Mouse (Mus musculus) CH12.LX (cell line): ENCODE results near the gene Kat8. TPM values are rescaled to one million over a fixed set of nuclear protein-coding genes. Genes with fewer than 3 reads are reported as not detected.
A peak's percentile ranks its signal among the peaks of the same experiment; 100 is the strongest.

Experiments
- DNase-seq: peaks from one replicate; pipeline ENCODE4 v3.0.0-alpha.2; 2013; ENCODE audit errors: extremely low read depth
- H3K27ac ChIP-seq: 2 replicates; pipeline ENCODE4 v1.5.1; 2012; ENCODE audit warnings: low read depth, mild to moderate bottlenecking, control low read depth, moderate library complexity; ENCODE audit not compliant: insufficient read depth
- H3K27me3 ChIP-seq: replicated peaks from 2 replicates; pipeline ENCODE3; 2012; ENCODE audit warnings: inconsistent platforms
- H3K36me3 ChIP-seq, 2 experiments: replicated peaks in 1 of 2; 2 replicates each; pipeline versions ENCODE3 to v1.6.1; 2012; ENCODE audit warnings: inconsistent platforms in 1 of 2, low read length in 1 of 2, mild to moderate bottlenecking in 1 of 2, mixed read lengths in 1 of 2, moderate library complexity in 1 of 2; ENCODE audit not compliant: control insufficient read depth in 1 of 2, insufficient read depth in 1 of 2
- H3K4me1 ChIP-seq, 2 experiments: 2 replicates each; pipeline ENCODE4 v1.6.1; 2012; ENCODE audit warnings: inconsistent platforms in 1 of 2, moderate library complexity in 1 of 2; ENCODE audit not compliant: insufficient read depth in 2 of 2, control insufficient read depth in 1 of 2
- H3K4me2 ChIP-seq: 2 replicates; pipeline ENCODE4 v1.6.1; 2012; ENCODE audit warnings: low read depth, mild to moderate bottlenecking, control low read depth; ENCODE audit not compliant: poor library complexity, insufficient read depth, severe bottlenecking
- H3K4me3 ChIP-seq, 3 experiments: fragments of 150-350 bp in 1 of 3; sonication (generic) in 1 of 3; replicated peaks in 1 of 3; 2 replicates each; pipeline versions ENCODE3 to v1.5.1; 2011 to 2012; ENCODE audit warnings: low read depth in 2 of 3, low read length in 2 of 3, mild to moderate bottlenecking in 2 of 3, moderate library complexity in 2 of 3, control low read depth in 1 of 3, improper control_type of control experiment in 1 of 3, inconsistent platforms in 1 of 3, mixed read lengths in 1 of 3; ENCODE audit not compliant: poor library complexity in 1 of 3
- H3K79me2 ChIP-seq: replicated peaks from 2 replicates; pipeline ENCODE4 v1.6.1; 2012; ENCODE audit warnings: mild to moderate bottlenecking, moderate library complexity; ENCODE audit not compliant: control insufficient read depth, poor library complexity, insufficient read depth, severe bottlenecking; ENCODE audit errors: extremely low read depth
- H3K9ac ChIP-seq: 2 replicates; pipeline ENCODE4 v1.6.1; 2012; ENCODE audit warnings: low read depth, mild to moderate bottlenecking, control low read depth, moderate library complexity; ENCODE audit not compliant: insufficient read depth
- H3K9me3 ChIP-seq: replicated peaks from 2 replicates; pipeline ENCODE3; 2012; ENCODE audit warnings: low read length, inconsistent platforms, mixed read lengths
- BHLHE40 ChIP-seq: IDR thresholded peaks from 2 replicates; pipeline ENCODE4 v1.6.1; 2011; ENCODE audit warnings: mild to moderate bottlenecking, low read depth, low read length, improper control_type of control experiment
- CHD1 ChIP-seq: IDR thresholded peaks from 2 replicates; pipeline ENCODE4 v1.6.1; 2012; ENCODE audit warnings: low read depth, low read length, improper control_type of control experiment, inconsistent platforms
- CHD2 ChIP-seq: IDR thresholded peaks from 2 replicates; pipeline ENCODE4 v1.6.1; 2011; ENCODE audit warnings: low read length, improper control_type of control experiment
- CTCF ChIP-seq, 2 experiments: IDR thresholded peaks in 1 of 2; conservative IDR thresholded peaks in 1 of 2; 2 replicates each; pipeline ENCODE4 v1.5.1; 2011 to 2012; ENCODE audit warnings: low read depth in 2 of 2, low read length in 2 of 2, improper control_type of control experiment in 1 of 2, inconsistent platforms in 1 of 2, mild to moderate bottlenecking in 1 of 2, moderate library complexity in 1 of 2
- E2F4 ChIP-seq: IDR thresholded peaks from 2 replicates; pipeline ENCODE4 v1.6.1; 2011; ENCODE audit warnings: low read depth, low read length, improper control_type of control experiment; ENCODE audit not compliant: insufficient replicate concordance
- ELF1 ChIP-seq: IDR thresholded peaks from 2 replicates; pipeline ENCODE4 v1.6.1; 2014; ENCODE audit warnings: low read depth, mild to moderate bottlenecking, inconsistent platforms, low read length, improper control_type of control experiment
- EP300 ChIP-seq: IDR thresholded peaks from 2 replicates; pipeline ENCODE4 v1.6.1; 2011; ENCODE audit warnings: low read length, improper control_type of control experiment
- GABPA ChIP-seq: IDR thresholded peaks from 2 replicates; pipeline ENCODE4 v1.6.1; 2012; ENCODE audit warnings: low read depth, low read length, improper control_type of control experiment, inconsistent platforms; ENCODE audit not compliant: insufficient replicate concordance
- HCFC1 ChIP-seq: IDR thresholded peaks from 2 replicates; pipeline ENCODE4 v1.6.1; 2012; ENCODE audit warnings: low read depth, mild to moderate bottlenecking, inconsistent platforms, low read length, improper control_type of control experiment
- IRF4 ChIP-seq: IDR thresholded peaks from 2 replicates; pipeline ENCODE4 v1.6.1; 2014; ENCODE audit warnings: low read depth, mild to moderate bottlenecking, inconsistent platforms, low read length, improper control_type of control experiment
- JUN ChIP-seq: IDR thresholded peaks from 2 replicates; pipeline ENCODE4 v1.6.1; 2011; ENCODE audit warnings: low read depth, mild to moderate bottlenecking, low read length, improper control_type of control experiment, moderate library complexity; ENCODE audit not compliant: insufficient read depth
- JUND ChIP-seq: conservative IDR thresholded peaks from 2 replicates; pipeline ENCODE4 v1.6.1; 2011; ENCODE audit warnings: low read depth, low read length, improper control_type of control experiment
- KAT2A ChIP-seq: IDR thresholded peaks from 2 replicates; pipeline ENCODE4 v1.6.1; 2012; ENCODE audit warnings: low read length, improper control_type of control experiment, inconsistent platforms; ENCODE audit not compliant: insufficient replicate concordance
- MAFK ChIP-seq: IDR thresholded peaks from 2 replicates; pipeline ENCODE4 v1.6.1; 2011; ENCODE audit warnings: low read length, improper control_type of control experiment; ENCODE audit not compliant: insufficient replicate concordance
- MAX ChIP-seq: IDR thresholded peaks from 2 replicates; pipeline ENCODE4 v1.6.1; 2011; ENCODE audit warnings: low read length, improper control_type of control experiment
- MAZ ChIP-seq: IDR thresholded peaks from 2 replicates; pipeline ENCODE4 v1.6.1; 2012; ENCODE audit warnings: low read depth, mild to moderate bottlenecking, inconsistent platforms, low read length, improper control_type of control experiment, moderate library complexity
- MEF2A ChIP-seq: IDR thresholded peaks from 2 replicates; pipeline ENCODE4 v1.6.1; 2014; ENCODE audit warnings: low read depth, mild to moderate bottlenecking, inconsistent platforms, low read length, improper control_type of control experiment, borderline replicate concordance
- MXI1 ChIP-seq: IDR thresholded peaks from 2 replicates; pipeline ENCODE4 v1.6.1; 2011; ENCODE audit warnings: mild to moderate bottlenecking, low read depth, low read length, improper control_type of control experiment
- MYC ChIP-seq: IDR thresholded peaks from 2 replicates; pipeline ENCODE4 v1.6.1; 2011; ENCODE audit warnings: low read depth, mild to moderate bottlenecking, improper control_type of control experiment, low read length
- PAX5 ChIP-seq: IDR thresholded peaks from 2 replicates; pipeline ENCODE4 v1.6.1; 2012; ENCODE audit warnings: low read length, inconsistent platforms, mixed read lengths
- POLR2A ChIP-seq: IDR thresholded peaks from 2 replicates; pipeline ENCODE4 v1.6.1; 2011; ENCODE audit warnings: low read depth, mild to moderate bottlenecking, improper control_type of control experiment, low read length
- RAD21 ChIP-seq: IDR thresholded peaks from 2 replicates; pipeline ENCODE4 v1.6.1; 2011; ENCODE audit warnings: low read depth, mild to moderate bottlenecking, low read length, improper control_type of control experiment, moderate library complexity
- RCOR1 ChIP-seq: conservative IDR thresholded peaks from 2 replicates; pipeline ENCODE4 v1.6.1; 2012; ENCODE audit warnings: low read depth, mild to moderate bottlenecking, inconsistent platforms, low read length, improper control_type of control experiment
- SIN3A ChIP-seq: IDR thresholded peaks from 2 replicates; pipeline ENCODE4 v1.6.1; 2012; ENCODE audit warnings: low read length, improper control_type of control experiment, inconsistent platforms
- SMC3 ChIP-seq: IDR thresholded peaks from 2 replicates; pipeline ENCODE4 v1.6.1; 2011; ENCODE audit warnings: low read depth, low read length, improper control_type of control experiment
- TBP ChIP-seq: conservative IDR thresholded peaks from 2 replicates; pipeline ENCODE4 v1.6.1; 2011; ENCODE audit warnings: low read depth, low read length, improper control_type of control experiment
- USF1 ChIP-seq: IDR thresholded peaks from 2 replicates; pipeline ENCODE4 v1.6.1; 2014; ENCODE audit warnings: low read depth, mild to moderate bottlenecking, inconsistent platforms, low read length, improper control_type of control experiment
- USF2 ChIP-seq: conservative IDR thresholded peaks from 2 replicates; pipeline ENCODE4 v1.6.1; 2011; ENCODE audit warnings: low read depth, low read length, improper control_type of control experiment
- ZC3H11A ChIP-seq: IDR thresholded peaks from 2 replicates; pipeline ENCODE4 v1.6.1; 2012; ENCODE audit warnings: low read depth, mild to moderate bottlenecking, inconsistent platforms, low read length, improper control_type of control experiment
- ZKSCAN1 ChIP-seq: IDR thresholded peaks from 2 replicates; pipeline ENCODE4 v1.6.1; 2012; ENCODE audit warnings: low read depth, inconsistent platforms, low read length, improper control_type of control experiment, borderline replicate concordance
- ZMIZ1 ChIP-seq: IDR thresholded peaks from 2 replicates; pipeline ENCODE4 v1.6.1; 2012; ENCODE audit warnings: low read depth, mild to moderate bottlenecking, inconsistent platforms, low read length, improper control_type of control experiment
- ZNF384 ChIP-seq: IDR thresholded peaks from 2 replicates; pipeline ENCODE4 v1.6.1; 2012; ENCODE audit warnings: low read depth, low read length, improper control_type of control experiment, inconsistent platforms
- dilution Hi-C: fragments of 300-500 bp; cut with MboI; formaldehyde crosslinking; loops from 2 replicates; pipeline ENCODE4 v1.14.3; 2020; ENCODE audit warnings: low sequenced_read_pairs; ENCODE audit not compliant: extremely low pct_unique_long_range_greater_than_20kb, extremely low pct_ligation_motif_present
- in situ Hi-C: fragments of 300-500 bp; cut with MboI; formaldehyde crosslinking; loops from 3 replicates; pipeline ENCODE4 v1.14.3; 2019; ENCODE audit warnings: low sequenced_read_pairs, low pct_ligation_motif_present, low pct_unique_long_range_greater_than_20kb, mixed read lengths
- polyA plus RNA-seq: library from polyadenylated mRNA; unstranded; fragments of >175 nt; gene quantifications from 2 replicates; pipeline ENCODE4 v1.2.1, GENCODE M21; 2012; ENCODE audit warnings: low read depth; ENCODE audit not compliant: insufficient read length
- total RNA-seq, 2 experiments: library from RNA; depleted of rRNA; stranded (reverse); fragments of 300-350 nt in 1 of 2; fragments of >200 nt in 1 of 2; gene quantifications; 2 replicates each; pipeline ENCODE4 v1.2.3; 2012 to 2014

The Kat8 gene
- total and polyA plus RNA-seq, 3 experiments: 18.0 to 30.3 (median 22.9) TPM

DNA sequence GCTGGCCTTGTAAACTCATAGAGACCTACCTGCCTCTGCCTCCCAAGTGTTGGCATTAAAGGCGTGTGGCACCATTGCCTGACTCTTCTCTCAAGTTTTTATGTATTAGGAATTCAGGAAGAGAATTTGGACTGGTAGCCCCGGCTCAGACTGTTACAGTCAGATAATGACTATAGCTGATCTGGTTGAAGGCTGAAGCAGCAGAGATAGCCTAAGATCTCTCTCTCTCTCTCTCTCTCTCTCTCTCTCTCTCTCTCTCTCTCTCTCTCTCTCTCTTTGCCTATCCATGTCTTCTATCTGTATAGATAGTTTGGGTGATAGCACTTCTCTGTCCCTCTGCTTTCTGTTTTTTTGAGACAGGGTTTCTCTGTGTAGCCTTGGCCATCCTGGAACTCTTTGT lies 10.5 kb upstream of the Kat8 start:
- Histone ChIP-seq H3K4me1 (peaks cover 7 to 15% of the 10 kb centered on the region in 2 experiments; a peak in 3 of 4 replicates), H3K36me3 (peaks cover 14 to 18% of the 10 kb centered on the region in 2 experiments), H3K9me3 (no peaks in the 10 kb centered on the region), H3K27ac (no peak overlapping the region), H3K4me2 (no peak overlapping the region), H3K27me3 (no peaks in the 10 kb centered on the region), H3K9ac (no peak overlapping the region), H3K4me3 (no peak overlapping the region), H3K79me2 (no peaks in the 10 kb centered on the region)
- dilution Hi-C loops: no loop called here
- in situ Hi-C loops: no loop called here
- TF ChIP-seq RAD21 (no peak), TBP (no peak), POLR2A (no peak)
- no peak for DNase-seq

DNA sequence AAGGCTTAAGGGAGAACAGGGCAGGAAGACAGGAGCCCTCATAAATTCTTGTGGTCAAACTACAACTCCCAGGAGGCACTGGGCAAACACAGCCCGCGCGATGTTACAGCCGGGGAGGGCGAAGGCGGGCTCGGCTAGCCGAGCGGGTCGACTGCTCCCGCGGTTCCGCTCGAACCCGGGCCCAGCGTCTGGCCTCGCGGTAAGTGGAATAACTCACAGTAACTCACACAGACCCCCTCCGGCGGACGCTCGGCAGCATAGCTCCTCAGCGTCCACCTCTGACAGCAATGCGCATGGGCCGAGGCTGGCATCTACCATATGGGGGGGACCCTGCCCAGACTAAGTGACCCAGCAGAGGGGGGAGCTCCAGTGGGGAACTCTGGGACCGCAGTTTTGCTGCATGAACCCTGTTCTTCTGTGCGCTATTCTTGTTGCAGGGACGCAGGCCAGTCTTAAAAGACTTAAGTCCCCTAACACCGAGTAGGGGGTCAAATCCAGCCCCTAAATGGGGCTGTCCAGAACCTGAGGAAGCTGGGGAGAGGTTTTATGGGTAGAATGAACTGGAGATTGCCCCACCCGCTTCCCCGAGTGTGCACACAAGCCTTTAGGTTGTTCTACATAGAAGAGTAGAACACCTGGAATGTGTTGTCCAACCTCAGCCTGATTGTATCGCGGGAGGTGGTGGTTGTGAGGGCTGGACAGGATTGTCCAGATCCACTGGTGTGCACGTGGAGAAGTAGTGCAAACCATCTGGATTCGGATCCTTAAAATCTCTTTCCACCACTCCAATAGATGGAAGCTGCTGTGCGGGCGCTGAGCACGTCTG lies 8.1 kb upstream of the Kat8 start, which contains the start of gene Bckdk:
TSS of gene Bckdk (plus strand) at position 112 of the 826 bp plus-strand sequence.
- H3K4me1 ChIP-seq: peaks cover 7 to 14% of the 10 kb centered on the region in 2 experiments; a peak in 3 of 4 replicates
- H3K27ac ChIP-seq: no peak within 1 kb of the TSS
- dilution Hi-C loops (no loop called here), in situ Hi-C loops (no loop called here)
- H3K79me2 ChIP-seq: no peaks in the 10 kb centered on the region
- no peaks in the 10 kb centered on the region for H3K9me3 ChIP-seq
- H3K27me3 ChIP-seq: no peaks in the 10 kb centered on the region
- H3K4me2 ChIP-seq: peak within 1 kb of the TSS; percentile 75
- peak within 1 kb of the TSS; percentile 60 to 80 (median 71) for H3K4me3 ChIP-seq
- H3K36me3 ChIP-seq: peaks cover 38 to 42% of the 10 kb centered on the region in 2 experiments
- DNase-seq: peak; percentile 87
- peak within 1 kb of the TSS; percentile 94 for H3K9ac ChIP-seq
- TF ChIP-seq ZNF384: no peak
- no peak for TF ChIP-seq ZKSCAN1
- TF ChIP-seq JUND: no peak
- TF ChIP-seq CHD1: no peak
- TF ChIP-seq SMC3: no peak
- TF ChIP-seq JUN: no peak
- peak; percentile 71 for TF ChIP-seq ELF1
- TF ChIP-seq ZC3H11A: no peak
- TF ChIP-seq MYC: no peak
- peak; percentile 94 for TF ChIP-seq HCFC1
- TF ChIP-seq USF2: no peak
- no peak for TF ChIP-seq SIN3A
- TF ChIP-seq MAZ: no peak
- 0 out of 2 replicates have a peak, but pooled peaks have one; percentile 46 for TF ChIP-seq MEF2A
- no peak; a peak in 1 of 4 replicates for TF ChIP-seq CTCF (conservative IDR thresholded peaks at IDR 0.05 in 1 of 2, IDR thresholded peaks at IDR 0.05 in 1 of 2; ENCODE audit: low read depth in 2 of 2, low read length in 2 of 2)
- TF ChIP-seq EP300: no peak
- TF ChIP-seq ZMIZ1: peak; percentile 73; the same call in 1 of the 2 replicates
- TF ChIP-seq CHD2: peak; percentile 99
- TF ChIP-seq KAT2A: peak; percentile 84; the same call in 1 of the 2 replicates
- TF ChIP-seq RCOR1: no peak
- TF ChIP-seq MXI1: no peak
- TF ChIP-seq GABPA: no peak; the same call in 1 of the 2 replicates
- TF ChIP-seq RAD21: no peak; the same call in 1 of the 2 replicates
- TF ChIP-seq MAX: no peak
- no peak for TF ChIP-seq BHLHE40
- no peak for TF ChIP-seq E2F4
- TF ChIP-seq MAFK: no peak
- no peak for TF ChIP-seq PAX5
- peak; percentile 85 for TF ChIP-seq POLR2A
- 0 out of 2 replicates have a peak, but pooled peaks have one; percentile 35 for TF ChIP-seq IRF4
- TF ChIP-seq USF1: no peak
